Mouse (Mus musculus) lung, adult 18-20 months (tissue): Measurements from ENCODE around the gene Lexm.
A peak's percentile ranks its signal among the peaks of the same experiment; 100 is the strongest.

Source experiments
- DNase-seq, 2 experiments: peaks; one replicate each; pipeline ENCODE4 v3.0.0; 2022; ENCODE audit warnings: mixed read lengths in 2 of 2

Lexm gene

DNA sequence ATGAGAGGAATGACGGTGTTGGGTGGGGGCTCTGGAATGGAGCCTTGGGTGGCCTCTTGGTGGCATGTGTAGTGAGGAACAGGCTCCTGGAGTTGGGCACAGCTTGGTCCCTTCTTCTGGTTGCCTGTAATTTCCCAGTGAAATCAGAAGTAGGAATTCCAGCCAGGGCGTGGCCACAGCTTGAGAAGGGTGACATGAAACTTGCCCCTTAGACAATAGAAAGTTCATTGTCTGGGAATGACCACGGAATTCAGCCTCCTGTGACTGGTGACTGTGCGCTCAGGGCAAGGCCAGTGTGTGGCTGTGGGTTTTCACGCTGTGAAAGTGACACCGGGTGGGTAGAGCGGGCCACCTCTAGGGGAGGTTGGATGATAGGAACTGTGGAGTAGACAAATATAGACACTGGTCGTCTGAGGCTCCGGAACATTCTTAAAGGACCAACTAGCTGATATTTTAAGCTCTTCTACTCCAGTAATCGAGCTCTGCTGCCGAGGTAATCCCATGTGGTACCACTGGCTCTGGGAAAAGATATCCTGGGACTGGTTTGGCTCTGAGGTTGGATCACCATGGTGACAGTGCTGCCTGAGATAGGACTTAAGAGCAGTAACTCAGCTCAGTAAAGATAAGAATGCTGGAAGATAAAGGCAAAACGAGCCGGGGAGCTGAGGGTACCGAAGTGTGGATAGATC lies 35.7 kb downstream of the Lexm start:
- DNase-seq = no peak

DNA sequence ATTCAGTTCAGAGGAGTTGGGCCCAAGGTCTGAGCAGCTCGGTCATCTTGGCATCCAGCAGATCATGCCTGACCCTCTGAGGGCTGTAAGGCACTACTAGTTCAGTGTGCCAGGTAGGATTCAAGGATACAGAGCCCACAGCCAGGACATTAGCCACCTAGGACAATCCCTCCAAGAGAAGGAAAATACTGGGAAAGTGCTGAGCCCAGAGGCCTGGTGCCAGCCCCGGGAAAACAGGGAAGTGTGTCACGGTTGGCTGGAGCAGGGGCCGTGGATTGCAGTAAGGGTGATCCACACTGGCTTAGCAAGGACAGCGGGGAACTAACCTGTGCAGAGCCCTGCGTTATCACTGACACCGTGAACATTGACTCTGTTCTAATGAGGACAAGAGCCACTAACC lies 39.5 kb downstream of the Lexm start:
- no peak for DNase-seq

DNA sequence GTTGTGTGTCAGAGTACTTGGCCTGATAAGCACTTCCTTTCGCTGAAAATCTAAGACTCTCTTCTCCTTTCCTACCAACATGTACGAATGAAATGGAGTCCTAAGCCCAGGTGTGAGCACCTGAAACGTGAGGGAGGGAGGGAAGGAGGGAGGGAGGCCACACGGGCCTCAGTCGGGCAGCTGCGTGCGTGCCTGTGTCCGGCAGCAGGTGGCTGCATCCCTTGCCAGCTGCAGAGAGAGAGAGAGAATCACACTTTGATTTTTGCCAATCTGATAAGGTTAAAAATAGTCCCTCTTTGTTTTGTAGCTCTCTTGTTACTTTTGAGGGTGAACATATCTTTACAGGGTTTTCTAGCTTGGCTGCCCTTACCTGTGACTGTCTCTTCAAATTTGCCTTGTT lies 42.0 kb downstream of the Lexm start:
- DNase-seq = no peak

DNA sequence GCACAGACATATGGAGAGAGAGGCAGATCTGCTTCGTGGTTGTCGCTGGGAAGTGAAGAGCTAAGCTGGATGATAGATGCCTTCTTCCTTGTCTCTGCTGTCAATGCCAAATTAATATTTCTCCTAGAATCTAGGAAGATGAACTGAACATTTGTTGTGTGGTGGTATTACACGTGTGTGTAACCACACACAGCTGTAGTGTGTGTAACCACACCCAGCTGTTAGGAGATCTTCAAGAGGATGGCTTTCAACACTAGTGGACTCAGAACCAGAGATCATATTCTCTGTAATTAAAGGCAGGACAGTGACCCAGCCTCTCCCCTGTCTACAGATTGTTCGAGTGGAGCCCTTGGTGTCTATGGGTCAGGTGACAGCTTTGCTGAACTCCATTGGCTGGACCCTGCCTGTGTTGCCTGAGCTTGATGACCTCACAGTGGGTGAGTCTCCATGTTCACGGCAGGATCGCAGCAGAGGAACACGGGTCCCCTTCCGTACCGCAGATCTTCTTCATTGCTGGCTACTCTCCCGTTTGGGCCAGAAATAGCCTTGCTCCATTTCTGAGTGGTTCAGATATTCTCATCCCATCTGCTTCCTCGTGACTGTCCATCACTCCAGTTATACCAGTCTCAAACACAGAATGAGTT lies 45.8 kb downstream of the Lexm start:
- no peak for DNase-seq

DNA sequence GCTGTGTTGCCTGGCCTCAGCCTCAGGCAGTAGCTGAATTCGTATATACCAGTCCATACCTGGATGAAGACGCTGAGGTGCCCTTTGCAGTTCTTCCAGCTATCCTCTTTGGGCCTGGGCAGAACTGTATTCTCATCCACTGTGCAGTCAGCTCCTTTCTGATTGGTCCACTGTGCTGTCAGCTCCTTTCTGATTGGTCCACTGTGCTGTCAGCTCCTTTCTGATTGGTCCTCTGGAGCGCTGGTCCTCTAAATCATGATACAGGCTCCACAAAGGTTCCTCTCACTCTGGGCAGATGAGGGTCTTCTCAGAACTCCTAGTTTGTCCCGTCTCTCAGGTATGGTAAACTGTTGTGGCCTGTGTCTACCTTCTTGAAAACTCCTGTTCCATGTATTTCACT lies 47.4 kb downstream of the Lexm start:
- no peak for DNase-seq

DNA sequence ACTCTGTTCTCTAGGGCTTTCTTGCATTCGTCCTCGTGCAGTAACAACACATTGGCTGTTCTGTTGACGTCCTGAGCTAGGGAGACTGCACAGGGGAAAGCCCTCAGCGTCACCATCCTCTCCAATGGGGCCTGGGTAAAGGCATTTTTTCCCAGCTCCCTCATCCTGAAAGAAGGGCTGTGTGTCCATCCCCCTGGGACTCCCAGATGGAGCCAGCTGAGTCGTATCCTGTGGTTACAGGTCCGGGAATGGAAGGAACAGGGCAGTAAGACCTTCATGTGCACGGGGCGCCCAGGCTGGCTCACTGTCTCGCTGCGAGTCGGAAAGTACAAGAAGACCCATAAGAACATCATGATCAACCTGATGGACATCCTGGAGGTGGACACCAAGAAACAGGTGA lies 52.9 kb downstream of the Lexm start:
- no peak for DNase-seq

DNA sequence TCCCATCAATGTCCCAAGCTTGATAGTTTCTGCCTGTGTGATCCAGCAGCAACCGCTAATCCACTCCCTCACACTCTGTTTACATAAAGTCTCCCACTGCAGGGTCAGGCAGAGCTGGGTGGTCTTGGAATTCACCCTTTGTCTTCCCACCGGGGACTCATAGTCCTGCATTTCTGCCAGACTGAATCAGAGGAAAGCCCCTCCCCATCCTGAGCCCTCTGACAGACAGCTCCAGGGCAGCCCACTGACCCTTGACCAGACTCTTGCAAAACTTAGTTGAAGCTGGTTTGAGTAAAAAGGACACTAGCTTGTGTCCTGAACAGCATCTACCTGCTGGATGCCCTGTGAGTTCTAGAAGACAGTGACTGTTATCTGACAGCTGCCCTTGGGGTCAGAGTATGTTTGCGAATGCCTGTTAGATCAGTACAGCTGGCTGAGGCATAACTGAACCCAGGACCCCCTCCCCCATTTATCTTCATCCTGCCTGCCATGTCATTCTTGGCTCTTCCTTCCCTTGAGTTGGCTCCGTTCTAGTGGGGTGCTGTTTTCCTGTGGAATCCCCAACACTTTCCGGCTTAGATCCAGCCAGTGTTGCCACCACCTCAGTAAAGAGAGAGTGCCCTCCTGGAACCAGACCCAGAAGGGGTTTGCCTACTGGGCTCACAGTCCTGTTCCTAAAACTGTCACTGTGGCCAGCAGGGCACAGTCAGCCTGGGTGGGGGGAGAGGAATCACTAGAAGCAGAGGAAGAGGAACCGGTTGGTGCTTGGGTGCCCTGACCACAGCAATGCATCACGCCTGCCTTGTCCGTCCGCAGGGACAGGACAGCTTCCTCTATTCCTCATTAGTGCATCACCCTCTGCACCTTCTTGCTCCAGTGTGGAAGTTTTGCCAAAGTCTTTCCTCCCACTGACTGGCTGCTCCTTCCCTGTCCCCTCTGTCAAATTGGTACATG lies 53.9 kb downstream of the Lexm start:
- peak in 1 of 2 experiments; percentile 17 for DNase-seq

DNA sequence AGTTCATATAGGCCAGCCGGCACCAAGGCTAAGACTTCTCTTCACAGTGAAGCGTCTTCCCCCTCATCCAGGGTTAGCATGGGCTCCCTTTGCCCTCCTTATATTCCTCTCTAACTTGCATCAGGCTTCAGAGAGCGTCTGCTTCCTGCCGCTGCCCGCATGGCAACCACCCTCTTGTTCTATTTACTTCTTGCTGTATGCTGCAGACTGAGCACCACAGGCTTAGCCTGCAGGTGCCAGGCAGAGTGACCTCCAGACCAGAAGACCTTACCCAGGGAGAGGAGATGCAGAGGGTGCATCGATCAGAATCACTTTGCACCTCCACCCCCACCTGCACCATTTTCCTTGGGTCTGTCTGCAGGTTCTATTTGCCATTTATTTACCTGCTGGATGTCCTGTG lies 55.0 kb downstream of the Lexm start:
- DNase-seq = no peak

DNA sequence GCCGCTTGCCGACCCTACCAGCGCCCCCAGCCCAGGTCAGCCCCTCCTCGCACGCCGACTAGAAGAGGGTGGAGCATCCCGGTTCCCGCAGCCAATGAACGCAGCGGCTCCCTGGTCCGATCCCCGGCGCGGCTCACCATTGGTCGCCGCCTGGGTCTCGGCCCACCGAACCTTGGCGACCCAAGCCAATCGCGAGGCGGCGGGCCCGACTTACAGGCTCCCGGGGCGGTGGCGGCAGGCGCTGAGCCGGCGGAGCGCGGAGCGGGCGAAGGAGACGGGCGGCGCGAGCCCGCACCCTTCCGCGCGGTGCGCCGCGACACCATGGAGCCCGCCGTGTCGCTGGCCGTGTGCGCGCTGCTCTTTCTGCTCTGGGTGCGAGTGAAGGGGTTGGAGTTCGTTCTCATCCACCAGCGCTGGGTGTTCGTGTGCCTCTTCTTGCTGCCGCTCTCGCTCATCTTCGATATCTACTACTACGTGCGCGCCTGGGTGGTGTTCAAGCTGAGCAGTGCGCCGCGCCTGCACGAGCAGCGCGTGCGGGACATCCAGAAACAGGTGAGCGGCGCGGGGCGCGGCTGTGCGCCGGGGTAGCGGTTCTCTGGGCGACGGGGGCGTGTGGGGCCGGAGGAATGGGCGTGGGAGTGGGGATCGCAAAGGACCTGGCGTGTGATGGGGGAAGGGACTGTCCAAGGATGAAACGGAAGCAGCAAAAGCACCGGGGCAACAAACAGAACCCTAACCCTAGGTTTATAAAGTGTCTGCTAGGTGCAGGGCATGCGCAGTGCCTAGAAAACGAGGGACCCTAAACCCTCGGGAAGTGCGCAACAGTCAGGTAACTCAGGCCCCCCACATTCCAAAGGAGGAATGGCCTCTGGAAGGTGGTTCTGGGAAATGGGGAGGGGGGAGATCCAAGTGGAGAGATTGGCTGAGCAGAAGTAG lies 55.9 kb downstream of the Lexm start, which contains the start of gene Dhcr24:
Gene Dhcr24, plus strand, starts transcription at position 193 of the 936 bp plus-strand sequence.
- peak; percentile 91 to 92 for DNase-seq

DNA sequence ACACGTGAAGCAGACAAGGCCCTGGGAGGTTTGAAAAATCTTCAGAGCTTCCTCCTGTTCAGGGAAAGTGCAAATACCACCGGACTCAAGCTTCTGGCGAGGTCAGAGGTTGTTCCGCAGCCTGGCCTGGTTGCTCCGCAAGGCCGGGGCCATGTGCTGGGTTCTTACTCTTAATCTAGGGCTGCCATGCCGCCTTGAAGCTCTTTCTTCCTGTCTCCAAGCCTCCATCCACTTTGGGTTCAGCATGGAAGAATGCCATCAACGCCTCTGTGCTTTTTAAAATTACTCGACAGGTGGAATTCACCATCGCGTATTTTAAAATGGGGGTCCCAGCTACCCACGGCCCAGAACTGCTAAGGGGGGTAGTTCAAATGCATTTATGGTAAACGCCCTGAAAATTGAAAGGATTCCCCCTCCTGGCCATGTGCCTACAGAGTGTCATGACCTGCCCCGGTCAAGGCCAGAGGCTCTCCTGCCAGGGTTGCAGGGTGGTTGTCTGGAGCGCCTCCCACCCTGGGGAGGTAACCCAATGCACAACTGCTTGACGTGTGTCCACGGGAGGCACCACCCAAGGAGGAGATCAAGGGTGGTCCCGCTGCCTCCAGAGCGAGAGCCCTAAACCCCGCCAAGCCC lies 56.7 kb downstream of the Lexm start:
- no peak for DNase-seq

DNA sequence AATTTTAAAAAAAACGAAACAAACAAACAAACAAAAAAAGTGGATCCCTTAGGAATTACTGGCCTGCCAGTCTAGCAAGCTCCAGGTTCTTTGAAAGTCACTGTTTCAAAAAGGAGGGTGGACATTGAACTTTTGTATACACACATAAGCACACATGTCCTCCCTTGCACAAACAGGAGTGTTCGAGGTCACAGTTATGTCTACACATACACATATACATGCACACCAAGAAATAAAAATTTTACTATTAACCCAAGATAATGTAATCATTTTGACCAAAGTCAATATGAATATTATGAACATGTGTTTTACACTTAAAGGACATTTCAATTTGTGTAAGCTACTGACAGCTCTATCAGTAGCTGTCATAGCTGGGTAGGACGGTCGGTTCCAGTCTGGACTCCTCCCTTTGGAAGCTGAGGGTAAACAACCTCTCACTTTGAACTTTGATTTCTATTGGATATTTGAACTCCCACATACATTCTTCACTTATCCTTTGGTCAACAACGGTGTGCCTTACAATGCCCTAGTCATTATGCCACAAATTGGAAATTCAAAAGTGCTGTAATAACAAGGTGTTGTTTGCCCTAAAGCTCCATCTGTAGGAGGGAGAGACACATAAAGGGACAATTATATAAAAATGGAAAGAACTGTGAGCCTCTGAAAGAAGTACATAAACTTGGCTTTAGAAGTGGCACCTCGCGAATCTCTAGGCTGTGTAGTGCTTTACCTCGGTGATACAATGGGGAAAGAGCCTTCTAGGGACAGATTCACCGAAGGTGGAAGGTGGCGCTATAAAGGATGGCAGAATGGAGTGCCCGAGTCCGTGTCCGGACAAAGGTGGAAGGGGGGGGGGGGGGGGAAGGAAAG lies 57.5 kb downstream of the Lexm start:
- DNase-seq = no peak

DNA sequence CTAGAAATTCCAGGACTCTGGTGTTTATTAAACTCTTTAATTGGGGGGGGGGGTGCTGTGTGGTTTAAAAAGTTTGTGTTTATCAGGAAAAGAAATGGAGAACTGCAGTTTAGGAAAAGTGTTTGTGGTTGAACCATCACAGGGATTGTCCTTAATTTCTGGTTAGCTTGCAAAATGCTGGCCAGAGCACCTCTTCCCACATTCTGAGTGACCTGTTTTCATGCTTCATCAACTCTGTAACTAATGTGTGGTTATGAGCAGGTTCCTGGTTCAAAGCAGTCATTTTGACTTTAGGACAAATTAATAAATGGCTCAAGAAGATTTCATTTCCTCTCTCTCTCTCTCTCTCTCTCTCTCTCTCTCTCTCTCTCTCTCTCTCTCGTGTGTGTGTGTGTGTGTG lies 59.1 kb downstream of the Lexm start:
- DNase-seq = no peak

DNA sequence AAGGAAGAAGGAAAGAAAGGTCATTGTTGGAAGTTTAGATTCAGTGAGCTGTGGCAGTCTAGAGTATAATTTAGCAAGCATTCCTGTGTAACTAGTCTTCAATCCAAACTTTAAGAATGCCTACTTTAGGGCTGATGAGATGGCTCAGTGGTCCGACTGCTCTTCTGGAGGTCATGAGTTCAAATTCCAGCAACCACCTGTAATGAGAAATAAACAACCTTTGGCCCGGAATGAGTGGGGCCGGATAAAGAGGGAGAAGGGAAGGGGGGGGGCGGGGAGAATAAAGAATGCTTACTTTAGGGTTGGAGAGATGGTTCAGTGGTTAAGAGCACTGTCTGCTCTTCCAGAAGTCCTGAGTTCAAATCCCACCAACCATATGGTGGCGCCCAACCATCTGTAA lies 59.8 kb downstream of the Lexm start:
- DNase-seq = no peak

DNA sequence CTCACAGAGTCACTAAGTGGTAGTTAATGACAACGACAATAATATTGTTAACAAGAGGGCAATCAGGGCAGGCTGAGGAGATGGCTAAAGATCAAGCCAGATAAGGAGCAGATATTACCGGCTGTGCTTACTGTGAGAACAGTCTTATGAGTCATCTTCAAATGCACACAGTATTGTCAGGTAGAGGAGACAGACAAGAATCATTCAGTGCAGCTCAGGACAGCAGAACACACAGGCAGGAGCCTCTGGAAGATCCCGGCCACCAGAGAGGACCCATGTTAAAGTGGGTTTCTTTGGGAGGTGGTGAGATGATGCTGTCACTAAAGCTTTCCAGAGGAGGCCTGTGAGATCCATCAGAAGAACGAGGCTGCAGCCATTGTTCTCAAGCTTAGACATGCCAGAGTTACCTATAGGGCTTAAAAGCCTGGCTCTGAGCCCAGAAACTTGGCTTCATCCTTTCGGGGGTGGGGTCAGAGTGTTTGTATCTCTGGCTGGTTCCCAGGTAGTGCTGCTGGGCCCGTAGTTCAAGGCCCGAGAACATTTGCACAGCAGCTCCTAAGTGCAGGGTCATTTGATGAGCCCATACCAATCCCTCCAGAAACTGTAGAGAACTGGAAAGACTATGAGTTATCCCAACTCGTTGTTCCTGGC lies 66.4 kb downstream of the Lexm start:
- no peak for DNase-seq

DNA sequence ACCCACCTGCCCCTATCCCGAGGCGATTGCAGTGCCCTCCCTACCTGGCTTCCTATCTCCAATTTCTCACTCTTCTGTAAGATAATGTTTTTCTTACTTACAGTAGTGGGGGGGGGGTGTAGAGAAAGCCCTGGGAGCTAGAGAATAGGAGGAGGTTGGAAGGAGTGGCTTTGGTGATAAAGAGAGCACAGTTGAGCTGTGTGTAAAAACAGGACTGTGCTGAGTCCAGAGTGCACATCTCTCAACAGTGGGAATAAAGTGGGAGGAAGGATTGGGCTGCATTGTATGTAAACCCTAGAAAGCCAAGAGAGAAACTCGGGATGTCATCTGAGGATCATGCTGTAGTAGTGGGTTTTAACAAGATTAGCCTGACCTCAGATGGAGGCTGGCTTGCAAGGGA lies 68.9 kb downstream of the Lexm start:
- DNase-seq = no peak

DNA sequence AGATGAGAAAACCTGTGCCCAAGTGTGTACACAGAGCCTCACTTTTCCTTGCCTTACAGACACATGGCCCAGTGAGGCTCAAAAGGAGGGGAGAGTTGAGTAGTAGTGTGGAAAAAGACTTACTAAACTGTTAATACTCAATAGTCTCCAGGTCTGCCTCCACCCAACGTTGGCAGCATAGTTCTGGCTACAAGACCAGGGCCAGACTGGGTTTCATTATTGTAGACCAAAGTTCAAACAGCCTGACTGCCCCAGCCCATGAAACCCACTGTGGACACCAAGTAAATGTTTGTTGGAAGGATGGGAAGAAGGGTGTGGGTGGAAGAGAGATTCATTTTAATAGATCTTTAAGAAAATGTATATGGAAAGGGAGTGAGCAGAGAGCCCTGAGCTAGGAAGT lies 70.1 kb downstream of the Lexm start:
- no peak for DNase-seq

DNA sequence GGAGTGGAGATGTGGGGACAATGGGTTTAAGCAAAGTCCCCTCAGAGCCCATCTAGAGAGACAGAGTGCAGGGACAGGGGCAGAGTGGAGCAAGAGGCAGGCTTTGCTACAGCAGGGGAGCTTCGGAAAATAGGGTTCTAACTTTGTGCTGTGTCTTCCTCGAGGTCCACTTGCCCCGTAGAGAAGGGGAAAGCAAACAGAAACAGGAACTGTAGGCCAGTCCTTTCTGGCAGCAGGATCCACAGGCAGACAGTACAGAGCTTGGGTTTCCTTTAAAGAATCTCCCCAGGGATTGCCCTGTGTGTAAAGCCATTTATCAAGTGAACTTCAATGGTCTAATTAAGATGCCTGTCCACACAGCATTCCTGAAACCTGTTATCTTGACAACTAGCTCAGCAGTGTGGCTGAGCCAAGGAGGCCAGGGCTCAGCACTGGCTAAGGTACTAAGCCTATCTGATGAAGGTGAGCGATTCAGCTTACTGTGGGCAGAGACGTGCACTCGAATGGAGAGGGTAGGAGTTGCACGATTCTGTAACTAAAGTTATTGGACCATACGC lies 71.1 kb downstream of the Lexm start:
- DNase-seq = no peak

DNA sequence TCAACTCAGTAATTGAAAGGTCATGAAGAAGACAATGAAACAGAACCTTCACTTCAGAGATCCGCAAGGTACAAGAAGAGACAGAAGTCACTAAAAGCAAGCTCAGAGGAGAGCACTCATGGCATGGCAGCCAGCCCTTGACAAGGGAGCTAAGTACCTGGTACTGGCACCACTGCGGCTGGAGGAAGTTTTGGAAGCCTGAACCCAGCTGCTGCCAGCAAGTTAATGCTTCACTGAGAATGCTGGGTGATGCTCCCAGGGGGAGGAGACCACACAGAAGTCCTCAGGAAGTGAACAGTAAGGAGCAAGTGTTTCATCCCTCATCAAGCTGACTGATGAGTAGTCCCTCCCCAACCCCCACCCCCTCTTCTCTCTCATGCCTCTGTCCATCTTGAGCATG lies 74.8 kb downstream of the Lexm start:
- no peak for DNase-seq

DNA sequence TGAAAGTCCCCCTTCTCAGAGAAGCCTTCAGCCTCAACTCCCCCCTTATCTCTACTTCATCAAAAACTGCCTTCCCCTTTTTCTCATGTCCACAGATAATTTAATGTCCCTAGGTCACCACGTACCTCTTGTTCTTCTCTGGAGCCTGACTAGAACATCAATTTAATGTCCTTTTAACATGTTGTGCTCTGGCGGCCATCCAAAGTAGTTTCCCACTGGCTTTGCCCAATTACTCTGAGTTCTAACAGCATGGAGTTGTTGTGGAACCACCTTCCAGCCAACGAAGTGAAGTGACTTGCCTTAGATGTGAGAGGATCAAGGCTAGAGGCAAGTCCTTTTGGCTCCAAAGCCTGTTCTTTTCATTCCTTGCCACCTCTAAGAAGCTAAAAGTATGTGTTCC lies 75.5 kb downstream of the Lexm start:
- DNase-seq = no peak
